8 mouse cellular contexts compared by ENCODE assay signal in genomic region chr2:33639301-33640170, GRCm38 (mm10). TPM values are rescaled to one million over a fixed set of nuclear protein-coding genes. Genes with fewer than 3 reads are reported as not detected.
DNase-seq lines count a peak whose midpoint lies in the region; ATAC-seq lines count a peak whose summit lies in the region.

No protein-coding gene starts in this region.

- peak; percentile 42 for DNase-seq in CD4-positive, CD25-positive, alpha-beta regulatory T cell, adult 2 months (ENCODE audit: low read depth, low spot score)
- DNase-seq in embryo, embryonic 9.5 days (ENCODE audit: extremely low spot score), result peak; percentile 64
- DNase-seq in cerebellum, postnatal 4 days (ENCODE audit: low spot score in 2 of 2), result no peak
- no peak for DNase-seq in left cerebral cortex, adult 18-20 months (ENCODE audit: low spot score in 2 of 2)

- no peaks in the 10 kb centered on the region for H3K36me3 ChIP-seq in hindbrain, embryonic 13.5 days
- no peaks in the 10 kb centered on the region for H3K36me3 ChIP-seq in lung, embryonic 16.5 days (ENCODE audit: control insufficient read depth, insufficient read depth, low read length)
- no peaks in the 10 kb centered on the region for H3K36me3 ChIP-seq in stomach, embryonic 15.5 days

- H3K27me3 ChIP-seq in hindbrain, embryonic 13.5 days, result peaks cover 96% of the 10 kb centered on the region
- H3K27me3 ChIP-seq in lung, embryonic 16.5 days (ENCODE audit: control insufficient read depth, insufficient read depth, low read depth, low read length), result peaks cover 97% of the 10 kb centered on the region
- peaks cover 95% of the 10 kb centered on the region for H3K27me3 ChIP-seq in stomach, embryonic 15.5 days (replicated peaks)

- H3K9me3 ChIP-seq in hindbrain, embryonic 13.5 days, result no peaks in the 10 kb centered on the region
- H3K9me3 ChIP-seq in lung, embryonic 16.5 days (ENCODE audit: control insufficient read depth, low read length), result no peaks in the 10 kb centered on the region
- H3K9me3 ChIP-seq in stomach, embryonic 15.5 days, result no peaks in the 10 kb centered on the region

- H3K4me3 ChIP-seq in hindbrain, embryonic 13.5 days, result peak overlapping the region; percentile 48
- H3K4me3 ChIP-seq in lung, embryonic 16.5 days (ENCODE audit: low read length), result peak overlapping the region; percentile 23
- peak overlapping the region; percentile 30 for H3K4me3 ChIP-seq in stomach, embryonic 15.5 days (replicated peaks)

- peak overlapping the region; percentile 55 for H3K4me2 ChIP-seq in hindbrain, embryonic 13.5 days
- peak overlapping the region; percentile 40 for H3K4me2 ChIP-seq in lung, embryonic 16.5 days (ENCODE audit: low read depth, low read length)
- H3K4me2 ChIP-seq in stomach, embryonic 15.5 days, result peak overlapping the region; percentile 52

- WGBS in hindbrain, embryonic 13.5 days, result under 1% methylated on average over 71 of the region's 71 CpGs
- under 1% methylated on average over 70 of the region's 71 CpGs for WGBS in lung, embryonic 16.5 days
- WGBS in stomach, embryonic 15.5 days, result 2% methylated on average over 71 of the region's 71 CpGs

- no peak for ATAC-seq in CD4-positive, CD25-positive, alpha-beta regulatory T cell, adult 4 months
- no peak for ATAC-seq in hindbrain, embryonic 13.5 days (ENCODE audit: low FRiP score)
- peak; percentile 24 for ATAC-seq in lung, embryonic 16.5 days (ENCODE audit: low read depth)
- 0 out of 2 replicates have a peak, but pooled peaks have one; percentile 16 for ATAC-seq in stomach, embryonic 15.5 days (ENCODE audit: insufficient read depth, low FRiP score, low read depth)

- H3K4me1 ChIP-seq in hindbrain, embryonic 13.5 days (replicated peaks), result peaks cover 26% of the 10 kb centered on the region
- peaks cover 20% of the 10 kb centered on the region for H3K4me1 ChIP-seq in lung, embryonic 16.5 days (replicated peaks; ENCODE audit: control insufficient read depth, insufficient read depth, low read length)
- H3K4me1 ChIP-seq in stomach, embryonic 15.5 days, result peaks cover 26% of the 10 kb centered on the region

- peak overlapping the region; percentile 86 for H3K9ac ChIP-seq in hindbrain, embryonic 13.5 days
- H3K9ac ChIP-seq in lung, embryonic 16.5 days (ENCODE audit: low read length), result no peak overlapping the region
- H3K9ac ChIP-seq in stomach, embryonic 15.5 days, result no peak overlapping the region

- peak overlapping the region; percentile 90 for H3K27ac ChIP-seq in hindbrain, embryonic 13.5 days
- no peak overlapping the region for H3K27ac ChIP-seq in lung, embryonic 16.5 days (ENCODE audit: low read length)
- H3K27ac ChIP-seq in stomach, embryonic 15.5 days, result no peak overlapping the region

RNA-seq across cellular contexts. Expression of gene Lmx1b, which starts 0.8 kb away (rescaled TPM):
- not detected for polyA plus RNA-seq in CD4-positive, CD25-positive, alpha-beta regulatory T cell, adult 4 months (2017; shearing (Covaris generic))
- polyA plus RNA-seq in hindbrain, embryonic 13.5 days (2015; fragmentation: Nextera tagmentation; extraction: Ambion mirVana), result 6.3 and 6.7 TPM in 2 replicates
- polyA plus RNA-seq in lung, embryonic 16.5 days (2015; fragmentation: Nextera tagmentation; extraction: Ambion mirVana), result 0.05 TPM in 1 of 2 replicates, not detected in the other
- polyA plus RNA-seq in stomach, embryonic 15.5 days (2015; fragmentation: Nextera tagmentation; extraction: Ambion mirVana), result 0.04 and 0.09 TPM in 2 replicates
- total RNA-seq in left cerebral cortex, adult 18-20 months (2021), result under 1 TPM; 0.14 to 0.60 TPM

Comparison
In these comparisons a context has a peak if more than half of its experiments do, and no peak if none do; other contexts are left out.
1. DNase-seq: peak in CD4-positive, CD25-positive, alpha-beta regulatory T cell, adult 2 months (single experiment) and embryo, embryonic 9.5 days (single experiment); none in cerebellum, postnatal 4 days (0 of 2) and left cerebral cortex, adult 18-20 months (0 of 2).
2. ATAC-seq: peak in lung, embryonic 16.5 days (single experiment) and stomach, embryonic 15.5 days (single experiment); none in CD4-positive, CD25-positive, alpha-beta regulatory T cell, adult 4 months (single experiment) and hindbrain, embryonic 13.5 days (single experiment).
3. Peak in every context shown above with its lines, with median percentiles within 50 percentile points of each other: H3K4me2 ChIP-seq and H3K4me3 ChIP-seq.